Mouse (Mus musculus) erythroblast, embryonic 14.5 days (primary cell): Measurements from ENCODE around the gene Iqsec1. TPM values are rescaled to one million over a fixed set of nuclear protein-coding genes. Genes with fewer than 3 reads are reported as not detected.

ENCODE experiments used
- H3K27me3 ChIP-seq: 2 replicates; pipeline ENCODE4 v1.6.1; 2012; ENCODE audit warnings: inconsistent platforms; ENCODE audit not compliant: control insufficient read depth
- H3K36me3 ChIP-seq: 2 replicates; pipeline ENCODE4 v1.6.1; 2012; ENCODE audit warnings: mild to moderate bottlenecking, inconsistent platforms; ENCODE audit not compliant: control insufficient read depth
- H3K4me1 ChIP-seq: 2 replicates; pipeline ENCODE4 v1.6.1; 2012; ENCODE audit warnings: inconsistent platforms; ENCODE audit not compliant: control insufficient read depth
- H3K4me3 ChIP-seq: replicated peaks from 2 replicates; pipeline ENCODE3; 2012; ENCODE audit warnings: moderate library complexity, mild to moderate bottlenecking, inconsistent platforms
- H3K9me3 ChIP-seq: 2 replicates; pipeline ENCODE4 v1.6.1; 2012; ENCODE audit warnings: low read length, inconsistent platforms, mixed read lengths; ENCODE audit not compliant: control insufficient read depth
- GATA1 ChIP-seq: IDR thresholded peaks from 2 replicates; pipeline ENCODE4 v1.6.1; 2012; ENCODE audit warnings: low read length, inconsistent platforms, mixed read lengths
- TAL1 ChIP-seq: IDR thresholded peaks from 3 replicates; pipeline ENCODE4 v1.6.1; 2012; ENCODE audit warnings: low read length, inconsistent platforms, mixed read lengths
- polyA plus RNA-seq: library from polyadenylated mRNA; stranded (reverse); fragments of >175 nt; gene quantifications from 2 replicates; pipeline ENCODE4 v1.2.3, GENCODE M21; 2012

The Iqsec1 gene
- polyA plus RNA-seq, 1 experiment: 10.6 TPM

GRCm38 (mm10) chr6:90884631-90885030 is 103.9 kb downstream of the Iqsec1 start:
- no peaks in the 10 kb centered on the region for H3K27me3 ChIP-seq
- H3K36me3 ChIP-seq: no peaks in the 10 kb centered on the region

GRCm38 (mm10) chr6:90880975-90881374 is 107.5 kb downstream of the Iqsec1 start:
- no peaks in the 10 kb centered on the region for H3K36me3 ChIP-seq
- no peak for TF ChIP-seq TAL1
- no peaks in the 10 kb centered on the region for H3K27me3 ChIP-seq
- H3K4me3 ChIP-seq: no peak overlapping the region
- no peaks in the 10 kb centered on the region for H3K9me3 ChIP-seq
- H3K4me1 ChIP-seq: no peaks in the 10 kb centered on the region

More at GRCm38 (mm10) chr6:90884631-90885030, 103.9 kb downstream of the Iqsec1 start:
- no peaks in the 10 kb centered on the region for H3K4me1 ChIP-seq
- H3K9me3 ChIP-seq: no peaks in the 10 kb centered on the region
- TF ChIP-seq TAL1: no peak
- no peak for TF ChIP-seq GATA1
- no peak overlapping the region for H3K4me3 ChIP-seq

DNA sequence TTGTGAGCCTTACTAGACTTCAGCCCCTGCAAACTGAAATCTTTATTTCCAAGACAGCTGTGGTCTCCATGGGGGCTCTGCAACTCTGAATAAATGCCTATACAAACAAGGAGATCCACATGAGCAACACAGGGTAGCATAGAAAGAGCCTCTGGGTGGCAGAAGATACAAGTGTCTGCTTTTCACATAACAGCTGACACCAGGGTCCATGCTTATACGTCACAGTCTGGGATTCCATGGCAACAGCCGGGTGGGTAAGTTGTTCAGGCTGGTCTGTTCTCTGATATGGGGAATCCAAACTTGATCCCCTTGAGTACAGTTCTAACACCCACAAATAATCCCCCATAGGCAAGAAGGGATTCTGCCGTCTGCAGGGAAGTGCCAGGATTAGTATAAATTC is 108.1 kb downstream of the Iqsec1 start:
- Histone ChIP-seq H3K4me3 (no peak overlapping the region), H3K36me3 (no peaks in the 10 kb centered on the region), H3K4me1 (no peaks in the 10 kb centered on the region), H3K27me3 (no peaks in the 10 kb centered on the region), H3K9me3 (no peaks in the 10 kb centered on the region)
- TF ChIP-seq TAL1: no peak
- TF ChIP-seq GATA1: no peak

DNA sequence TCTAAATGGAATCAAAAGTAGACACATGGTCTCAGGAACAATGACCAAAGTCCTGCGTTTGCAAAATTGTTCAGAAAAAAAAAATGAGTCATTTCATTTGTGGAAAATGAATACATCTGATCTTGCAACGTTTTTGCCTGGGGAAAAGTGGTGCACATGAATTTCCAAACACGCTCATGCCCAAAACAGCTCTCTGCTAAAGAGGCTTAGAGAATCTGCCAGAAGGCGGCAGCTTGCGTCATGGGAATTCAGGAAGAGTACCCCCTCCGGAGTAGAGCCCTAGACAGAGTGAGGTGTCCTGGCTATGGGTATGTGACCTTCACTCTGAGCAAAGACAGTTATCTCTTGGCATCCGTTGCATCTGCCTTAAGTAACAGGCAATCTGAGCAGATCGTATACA is 116.9 kb downstream of the Iqsec1 start:
- TF ChIP-seq TAL1 (no peak), GATA1 (no peak)
- H3K4me3 ChIP-seq: no peak overlapping the region
- H3K36me3 ChIP-seq: no peaks in the 10 kb centered on the region
- no peaks in the 10 kb centered on the region for H3K4me1 ChIP-seq
- H3K9me3 ChIP-seq: no peaks in the 10 kb centered on the region
- no peaks in the 10 kb centered on the region for H3K27me3 ChIP-seq

GRCm38 (mm10) chr6:90868033-90868432 is 120.5 kb downstream of the Iqsec1 start:
- TF ChIP-seq TAL1 (no peak), GATA1 (no peak)
- Histone ChIP-seq H3K36me3 (no peaks in the 10 kb centered on the region), H3K27me3 (no peaks in the 10 kb centered on the region), H3K4me3 (no peak overlapping the region), H3K9me3 (no peaks in the 10 kb centered on the region), H3K4me1 (no peaks in the 10 kb centered on the region)

GRCm38 (mm10) chr6:90861370-90861769 is 127.1 kb downstream of the Iqsec1 start:
- Histone ChIP-seq H3K36me3 (no peaks in the 10 kb centered on the region), H3K4me3 (no peak overlapping the region), H3K27me3 (no peaks in the 10 kb centered on the region), H3K9me3 (no peaks in the 10 kb centered on the region), H3K4me1 (no peaks in the 10 kb centered on the region)
- TF ChIP-seq GATA1 (no peak), TAL1 (no peak)

DNA sequence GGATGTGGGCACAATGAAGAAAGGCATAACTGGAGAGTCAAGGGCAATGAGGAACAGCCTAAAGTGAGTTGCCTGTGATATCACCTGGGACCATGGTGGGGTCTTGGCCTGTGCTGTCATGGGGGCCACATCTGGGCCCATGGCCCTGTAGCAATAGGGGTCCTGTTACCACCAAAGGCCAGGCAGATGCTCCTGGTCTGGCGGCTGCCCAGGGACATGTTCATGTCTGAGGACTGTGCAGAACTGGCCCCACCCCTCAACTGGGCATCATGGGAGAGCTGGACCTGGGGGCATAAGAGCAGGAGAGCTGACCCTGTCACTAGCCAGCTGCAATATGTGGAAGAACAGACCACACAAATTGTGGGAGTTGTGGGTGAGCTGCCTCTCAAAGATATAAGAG is 130.6 kb downstream of the Iqsec1 start:
- Histone ChIP-seq H3K27me3 (no peaks in the 10 kb centered on the region), H3K4me3 (no peak overlapping the region), H3K9me3 (no peaks in the 10 kb centered on the region), H3K4me1 (no peaks in the 10 kb centered on the region), H3K36me3 (no peaks in the 10 kb centered on the region)
- TF ChIP-seq GATA1 (no peak), TAL1 (no peak)

DNA sequence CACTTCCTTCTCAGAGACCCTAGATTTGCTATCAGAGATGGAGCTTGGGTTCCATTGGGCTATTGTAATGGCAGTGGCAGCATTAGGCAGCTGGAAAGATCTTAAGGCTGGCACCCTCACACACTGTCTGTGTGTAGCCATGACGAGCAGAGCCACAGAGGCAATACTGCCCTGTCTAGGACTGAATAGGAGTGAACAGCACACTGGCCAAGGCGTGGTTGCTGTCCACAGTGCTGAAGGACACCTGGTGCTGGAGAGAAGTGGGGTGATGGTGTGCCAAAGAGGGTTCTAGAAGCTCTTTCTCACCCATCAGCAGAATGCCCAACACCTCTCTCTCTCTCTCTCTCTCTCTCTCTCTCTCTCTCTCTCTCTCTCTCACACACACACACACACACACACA is 136.1 kb downstream of the Iqsec1 start:
- H3K4me3 ChIP-seq: no peak overlapping the region
- no peaks in the 10 kb centered on the region for H3K4me1 ChIP-seq
- H3K27me3 ChIP-seq: no peaks in the 10 kb centered on the region
- no peaks in the 10 kb centered on the region for H3K9me3 ChIP-seq
- TF ChIP-seq GATA1 (no peak), TAL1 (no peak)
- H3K36me3 ChIP-seq: no peaks in the 10 kb centered on the region

DNA sequence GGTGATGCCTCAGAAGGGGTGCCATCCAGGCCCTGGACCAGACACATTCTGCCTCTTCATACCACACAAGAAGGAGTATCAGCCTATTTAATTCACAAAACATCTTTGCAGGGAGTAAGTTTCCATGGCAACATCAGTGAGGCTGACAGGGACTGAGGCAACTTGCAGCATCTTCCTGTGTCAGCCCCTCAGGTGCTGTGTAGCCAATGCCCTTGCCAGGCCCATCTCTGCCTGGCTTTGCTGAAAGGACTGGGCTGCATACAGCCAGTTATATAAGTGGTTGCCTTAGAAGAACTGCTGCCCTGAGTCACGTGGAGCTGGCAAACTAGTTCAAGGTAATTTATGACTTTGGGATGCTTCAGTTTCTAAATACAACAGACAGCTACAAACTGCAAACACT is 140.4 kb downstream of the Iqsec1 start:
- TF ChIP-seq TAL1 (no peak), GATA1 (no peak)
- no peaks in the 10 kb centered on the region for H3K36me3 ChIP-seq
- no peak overlapping the region for H3K4me3 ChIP-seq
- no peaks in the 10 kb centered on the region for H3K9me3 ChIP-seq
- no peaks in the 10 kb centered on the region for H3K4me1 ChIP-seq
- no peaks in the 10 kb centered on the region for H3K27me3 ChIP-seq

DNA sequence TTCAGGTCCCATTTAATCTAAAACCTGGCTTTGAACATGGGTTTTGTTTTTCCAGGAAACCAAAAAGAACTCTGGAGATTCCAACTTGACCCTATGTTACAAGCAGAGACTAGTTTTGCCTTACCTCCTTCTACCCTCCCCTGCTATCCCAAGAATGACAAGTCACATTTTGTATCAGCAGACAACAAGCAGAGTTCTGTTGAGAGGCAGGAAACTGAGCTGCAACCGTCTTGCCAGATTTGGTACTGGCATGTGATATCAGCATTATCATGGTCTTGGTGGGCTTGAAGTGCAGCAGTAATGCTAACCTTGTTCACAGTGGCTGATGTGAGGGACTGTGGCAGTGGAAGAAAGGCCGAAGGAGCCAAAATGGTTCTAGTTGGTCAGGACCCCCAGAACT is 141.0 kb downstream of the Iqsec1 start:
- no peaks in the 10 kb centered on the region for H3K27me3 ChIP-seq
- no peaks in the 10 kb centered on the region for H3K36me3 ChIP-seq
- TF ChIP-seq GATA1 (no peak), TAL1 (no peak)
- no peaks in the 10 kb centered on the region for H3K4me1 ChIP-seq
- H3K9me3 ChIP-seq: no peaks in the 10 kb centered on the region
- H3K4me3 ChIP-seq: no peak overlapping the region
